Mouse (Mus musculus): ENCODE measurements around the gene Psors1c2. TPM values are rescaled to one million over a fixed set of nuclear protein-coding genes. Genes with fewer than 3 reads are reported as not detected.

The Psors1c2 gene
- 3.7 TPM in 1 of 2 replicates, not detected in the other for polyA plus RNA-seq (2012; ENCODE audit: insufficient read depth, low replicate concordance)

DNA sequence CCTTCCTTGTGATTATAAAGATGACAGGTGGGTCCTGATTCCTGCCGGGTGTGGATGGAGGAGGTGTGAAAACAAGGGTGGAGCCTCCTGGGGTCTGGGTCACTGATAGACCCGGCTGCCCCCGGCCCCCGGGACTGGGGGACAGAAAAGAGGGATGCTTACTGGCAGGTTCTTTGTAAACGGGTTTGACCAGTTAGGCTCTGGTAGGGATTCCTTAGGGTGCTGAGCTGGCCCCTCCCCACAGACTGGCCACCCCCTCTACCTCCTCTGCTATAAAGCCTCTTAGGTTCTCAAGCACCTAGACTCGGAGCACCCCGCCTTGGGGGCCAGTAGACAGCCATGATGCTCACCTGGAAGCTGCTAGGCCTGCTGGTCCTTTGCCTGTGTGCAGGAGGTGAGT, at the start of gene Psors1c2:
Psors1c2 (plus strand) TSS at position 301 of the 400 bp plus-strand sequence.
- Histone ChIP-seq H3K9me3 (no peaks in the 10 kb centered on the region), H3K36me3 (replicated peaks; ENCODE audit: low read length) (peaks cover 30% of the 10 kb centered on the region), H3K4me1 (peaks cover 16% of the 10 kb centered on the region; the same call in 1 of the 2 replicates), H3K27me3 (replicated peaks) (peaks cover 20% of the 10 kb centered on the region), H3K4me3 (replicated peaks) (no peak within 1 kb of the TSS)
- TF ChIP-seq FLI1 (IDR thresholded peaks at IDR 0.05; ENCODE audit: low read length) (no peak), GATA1 (IDR thresholded peaks at IDR 0.05; ENCODE audit: borderline replicate concordance, low read length) (no peak)

DNA sequence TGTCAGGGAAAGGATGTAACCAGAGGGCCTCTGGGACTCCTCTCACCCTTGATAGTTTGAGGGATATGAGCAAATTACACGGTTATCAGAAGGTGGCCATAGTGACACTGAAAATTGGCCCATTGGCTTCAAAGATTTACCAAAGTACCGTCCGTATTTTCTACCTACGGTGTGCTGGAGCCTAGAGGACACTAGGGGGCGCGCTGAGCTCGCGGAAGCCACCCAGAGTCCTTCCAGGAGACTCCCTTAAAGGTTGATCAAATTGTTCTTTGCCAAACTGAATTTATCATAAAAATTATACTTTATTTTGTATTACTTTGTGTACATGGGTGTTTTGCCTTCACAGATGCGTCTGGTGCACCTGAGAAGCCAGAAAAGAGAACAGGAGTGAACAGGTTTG, 48.9 kb upstream of the Psors1c2 start:
- Histone ChIP-seq H3K36me3 (replicated peaks; ENCODE audit: low read length) (no peaks in the 10 kb centered on the region), H3K4me3 (replicated peaks) (no peak overlapping the region), H3K4me1 (peaks cover 7% of the 10 kb centered on the region), H3K9me3 (no peaks in the 10 kb centered on the region), H3K27me3 (replicated peaks) (peaks cover 21% of the 10 kb centered on the region)
- TF ChIP-seq GATA1 (IDR thresholded peaks at IDR 0.05; ENCODE audit: borderline replicate concordance, low read length) = no peak
- TF ChIP-seq FLI1 (IDR thresholded peaks at IDR 0.05; ENCODE audit: low read length) = no peak

GRCm38 (mm10) chr17:35485702-35486101, 47.3 kb upstream of the Psors1c2 start:
- Histone ChIP-seq H3K27me3 (replicated peaks) (peaks cover 31% of the 10 kb centered on the region), H3K4me3 (replicated peaks) (no peak overlapping the region), H3K36me3 (replicated peaks; ENCODE audit: low read length) (no peaks in the 10 kb centered on the region), H3K9me3 (no peaks in the 10 kb centered on the region), H3K4me1 (peaks cover 7% of the 10 kb centered on the region)
- no peak for TF ChIP-seq GATA1 (IDR thresholded peaks at IDR 0.05; ENCODE audit: borderline replicate concordance, low read length)
- no peak for TF ChIP-seq FLI1 (IDR thresholded peaks at IDR 0.05; ENCODE audit: low read length)

DNA sequence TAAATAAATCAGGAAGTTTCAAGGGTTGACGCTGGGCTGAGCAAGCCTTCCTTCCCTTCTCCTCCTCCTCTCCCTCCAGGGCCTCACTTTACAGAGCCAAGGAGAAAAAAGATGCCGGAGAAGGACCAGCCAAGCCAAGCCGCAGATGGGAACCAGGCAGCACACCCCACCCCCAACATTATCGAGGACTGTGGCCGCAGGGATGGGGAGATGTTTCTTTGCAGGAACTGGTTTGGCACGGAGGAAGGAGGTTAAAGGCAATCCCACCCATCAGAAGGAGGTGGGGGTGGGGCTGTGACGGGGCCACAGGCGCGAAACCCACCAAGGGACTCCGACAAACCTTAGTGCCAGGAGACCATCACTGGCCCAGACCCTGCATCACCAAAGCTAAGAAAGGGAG, 46.3 kb upstream of the Psors1c2 start:
- Histone ChIP-seq H3K27me3 (replicated peaks) (peaks cover 36% of the 10 kb centered on the region), H3K36me3 (replicated peaks; ENCODE audit: low read length) (no peaks in the 10 kb centered on the region), H3K9me3 (no peaks in the 10 kb centered on the region), H3K4me1 (peaks cover 7% of the 10 kb centered on the region), H3K4me3 (replicated peaks) (peak overlapping the region; percentile 53)
- TF ChIP-seq GATA1 (IDR thresholded peaks at IDR 0.05; ENCODE audit: borderline replicate concordance, low read length) = no peak
- no peak for TF ChIP-seq FLI1 (IDR thresholded peaks at IDR 0.05; ENCODE audit: low read length)

- TF ChIP-seq GATA1 (IDR thresholded peaks at IDR 0.05; ENCODE audit: borderline replicate concordance, low read length) (no peak), FLI1 (IDR thresholded peaks at IDR 0.05; ENCODE audit: low read length) (no peak)
- Histone ChIP-seq H3K9me3 (no peaks in the 10 kb centered on the region), H3K36me3 (replicated peaks; ENCODE audit: low read length) (no peaks in the 10 kb centered on the region), H3K4me3 (replicated peaks) (no peak overlapping the region), H3K27me3 (replicated peaks) (peaks cover 38% of the 10 kb centered on the region), H3K4me1 (peaks cover 7% of the 10 kb centered on the region)
Observed at GRCm38 (mm10) chr17:35488041-35488440, 45.0 kb upstream of the Psors1c2 start.

- Histone ChIP-seq H3K4me1 (peaks cover 4% of the 10 kb centered on the region), H3K4me3 (replicated peaks) (no peak overlapping the region), H3K27me3 (replicated peaks) (peaks cover 37% of the 10 kb centered on the region), H3K36me3 (replicated peaks; ENCODE audit: low read length) (no peaks in the 10 kb centered on the region), H3K9me3 (no peaks in the 10 kb centered on the region)
- no peak for TF ChIP-seq GATA1 (IDR thresholded peaks at IDR 0.05; ENCODE audit: borderline replicate concordance, low read length)
- no peak for TF ChIP-seq FLI1 (IDR thresholded peaks at IDR 0.05; ENCODE audit: low read length)
Observed at GRCm38 (mm10) chr17:35490320-35490719, 42.7 kb upstream of the Psors1c2 start.

- TF ChIP-seq GATA1 (IDR thresholded peaks at IDR 0.05; ENCODE audit: borderline replicate concordance, low read length) = no peak
- no peak for TF ChIP-seq FLI1 (IDR thresholded peaks at IDR 0.05; ENCODE audit: low read length)
- H3K4me3 ChIP-seq (replicated peaks) = no peak overlapping the region
- peaks cover 25% of the 10 kb centered on the region for H3K27me3 ChIP-seq (replicated peaks)
- no peaks in the 10 kb centered on the region for H3K9me3 ChIP-seq
- H3K4me1 ChIP-seq = no peaks in the 10 kb centered on the region
- H3K36me3 ChIP-seq (replicated peaks; ENCODE audit: low read length) = no peaks in the 10 kb centered on the region
Observed at GRCm38 (mm10) chr17:35497124-35497523, 35.9 kb upstream of the Psors1c2 start.

DNA sequence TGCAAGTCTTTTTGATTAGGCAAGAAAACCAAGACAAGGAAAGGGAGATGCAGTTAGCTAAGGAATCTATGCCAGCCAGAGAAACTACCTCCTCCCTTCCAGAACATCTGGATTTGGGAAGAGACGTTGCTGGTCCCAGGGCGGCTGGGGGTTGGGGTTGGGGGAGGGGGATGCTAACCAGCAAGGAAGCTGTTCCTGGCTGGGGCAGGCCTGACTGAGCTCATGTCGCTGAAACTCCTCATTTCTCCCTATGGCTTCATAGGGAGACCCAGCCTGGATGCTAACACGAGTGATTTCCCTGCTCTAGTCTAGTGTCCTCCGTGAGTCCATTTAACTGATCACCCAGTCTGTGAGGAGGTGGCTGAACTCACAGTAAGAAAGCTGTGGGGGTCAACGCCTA, 30.8 kb upstream of the Psors1c2 start:
- H3K4me3 ChIP-seq (replicated peaks) = no peak overlapping the region
- H3K9me3 ChIP-seq = no peaks in the 10 kb centered on the region
- no peaks in the 10 kb centered on the region for H3K36me3 ChIP-seq (replicated peaks; ENCODE audit: low read length)
- TF ChIP-seq FLI1 (IDR thresholded peaks at IDR 0.05; ENCODE audit: low read length) (no peak), GATA1 (IDR thresholded peaks at IDR 0.05; ENCODE audit: borderline replicate concordance, low read length) (no peak)
- H3K4me1 ChIP-seq = no peaks in the 10 kb centered on the region; the same call in 1 of the 2 replicates
- peaks cover 66% of the 10 kb centered on the region for H3K27me3 ChIP-seq (replicated peaks)

DNA sequence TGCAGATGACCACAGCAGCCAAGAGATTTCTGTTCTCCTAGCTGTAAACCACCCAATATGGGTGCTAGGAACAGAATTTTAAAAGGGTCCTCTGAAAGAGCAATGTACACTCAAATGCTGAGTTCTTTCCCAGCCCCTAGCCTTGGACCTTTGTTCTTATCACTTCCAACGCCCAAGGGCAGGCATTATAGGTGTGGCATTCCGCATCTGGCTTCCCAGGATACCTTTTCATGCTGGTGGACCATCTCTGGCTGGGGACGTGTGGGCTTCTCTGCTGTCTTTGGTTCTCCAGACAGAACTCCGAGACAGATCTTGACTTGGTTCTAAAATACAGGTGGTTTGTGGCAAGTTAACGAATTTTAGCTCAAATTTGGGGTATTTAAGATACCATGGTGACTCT, 30.2 kb upstream of the Psors1c2 start:
- Histone ChIP-seq H3K9me3 (no peaks in the 10 kb centered on the region), H3K36me3 (replicated peaks; ENCODE audit: low read length) (no peaks in the 10 kb centered on the region), H3K4me3 (replicated peaks) (no peak overlapping the region), H3K4me1 (peaks cover 4% of the 10 kb centered on the region; the same call in 1 of the 2 replicates), H3K27me3 (replicated peaks) (peaks cover 71% of the 10 kb centered on the region)
- TF ChIP-seq GATA1 (IDR thresholded peaks at IDR 0.05; ENCODE audit: borderline replicate concordance, low read length) = no peak
- TF ChIP-seq FLI1 (IDR thresholded peaks at IDR 0.05; ENCODE audit: low read length) = no peak

GRCm38 (mm10) chr17:35503849-35504248, 29.2 kb upstream of the Psors1c2 start:
- H3K9me3 ChIP-seq = no peaks in the 10 kb centered on the region
- peaks cover 77% of the 10 kb centered on the region for H3K27me3 ChIP-seq (replicated peaks)
- no peaks in the 10 kb centered on the region for H3K36me3 ChIP-seq (replicated peaks; ENCODE audit: low read length)
- TF ChIP-seq FLI1 (IDR thresholded peaks at IDR 0.05; ENCODE audit: low read length) (no peak), GATA1 (IDR thresholded peaks at IDR 0.05; ENCODE audit: borderline replicate concordance, low read length) (no peak)
- H3K4me3 ChIP-seq (replicated peaks) = no peak overlapping the region
- H3K4me1 ChIP-seq = peaks cover 8% of the 10 kb centered on the region

Data from megakaryocyte, embryonic 14.5 days (primary cell).